Mouse (Mus musculus) bone marrow macrophage, adult 2 months (primary cell): ENCODE measurements at regions not wholly inside any gene's neighbourhood (a gene's known extent, or its start where the extent isn't known, plus 50 kb on each side); places are given as distances from the start of the nearest gene placed in this dataset.

Source experiments
- CTCF ChIP-seq: IDR thresholded peaks from 2 replicates; pipeline ENCODE4 v1.5.1; 2012; ENCODE audit warnings: low read depth, mild to moderate bottlenecking, low read length, moderate library complexity
- POLR2A ChIP-seq: IDR thresholded peaks from 2 replicates; pipeline ENCODE4 v1.6.1; 2012; ENCODE audit warnings: mild to moderate bottlenecking, low read depth, low read length, borderline replicate concordance

DNA sequence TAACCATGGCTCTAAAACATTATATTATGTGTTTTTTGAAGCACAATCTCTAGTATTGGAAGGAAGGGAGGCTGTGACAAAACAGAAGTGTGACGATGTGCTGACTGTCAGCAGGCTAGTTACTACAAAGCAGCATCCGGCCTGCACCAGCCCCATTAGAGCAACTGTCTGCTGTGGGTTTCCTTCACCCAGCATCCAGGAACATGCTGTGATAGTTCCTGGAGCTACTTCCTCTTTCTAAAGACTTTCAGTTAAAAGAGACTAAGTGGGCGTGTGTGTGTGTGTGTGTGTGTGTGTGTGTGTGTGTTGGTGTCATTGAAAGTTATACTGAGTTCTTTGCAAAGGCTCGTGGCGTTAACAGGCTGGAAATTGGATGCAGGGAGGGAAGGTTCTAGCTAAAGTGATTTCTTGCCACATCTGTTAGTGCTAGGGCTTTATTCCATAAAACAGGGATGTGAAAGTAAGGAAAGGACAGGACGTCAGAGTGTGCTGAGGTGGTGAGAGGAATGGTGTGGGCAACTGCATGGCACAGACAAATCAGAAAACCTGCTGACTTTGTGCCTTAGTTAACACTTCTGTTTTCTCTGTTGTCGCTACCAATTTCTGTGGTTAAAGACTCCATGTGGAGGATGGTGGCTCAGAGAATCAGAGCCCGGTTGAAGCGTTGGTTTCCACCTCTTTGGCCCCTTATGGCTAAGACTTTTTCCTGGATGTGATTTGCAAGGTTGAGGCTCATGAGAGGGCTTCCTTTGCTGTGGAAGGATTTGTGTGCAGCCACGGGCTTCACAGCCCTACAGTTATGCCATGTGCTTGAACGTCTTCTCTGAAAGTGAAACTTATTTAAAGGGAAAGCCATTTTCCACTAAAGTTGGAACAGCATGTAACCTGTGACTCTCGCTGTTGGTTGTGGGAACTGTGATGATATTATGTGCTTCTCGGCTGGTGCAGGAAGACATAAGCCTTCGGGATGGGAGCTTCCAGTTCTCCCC, 321.0 kb upstream of the Rnaseh2b start:
- TF ChIP-seq CTCF = no peak
- no peak for TF ChIP-seq POLR2A
